Mouse (Mus musculus) bone marrow, adult 2 months (tissue): ENCODE results near the gene Clstn2.

Source experiments
- CTCF ChIP-seq: fragments of 200-500 bp; IDR thresholded peaks from 2 replicates; pipeline ENCODE4 v1.5.1; 2011; ENCODE audit warnings: low read length, control low read depth; ENCODE audit not compliant: control insufficient read depth, insufficient read depth
- POLR2A ChIP-seq: fragments of 200-500 bp; IDR thresholded peaks from 2 replicates; pipeline ENCODE4 v1.6.1; 2011; ENCODE audit warnings: low read depth, mild to moderate bottlenecking, control low read depth, low read length, borderline replicate concordance; ENCODE audit not compliant: control insufficient read depth

DNA sequence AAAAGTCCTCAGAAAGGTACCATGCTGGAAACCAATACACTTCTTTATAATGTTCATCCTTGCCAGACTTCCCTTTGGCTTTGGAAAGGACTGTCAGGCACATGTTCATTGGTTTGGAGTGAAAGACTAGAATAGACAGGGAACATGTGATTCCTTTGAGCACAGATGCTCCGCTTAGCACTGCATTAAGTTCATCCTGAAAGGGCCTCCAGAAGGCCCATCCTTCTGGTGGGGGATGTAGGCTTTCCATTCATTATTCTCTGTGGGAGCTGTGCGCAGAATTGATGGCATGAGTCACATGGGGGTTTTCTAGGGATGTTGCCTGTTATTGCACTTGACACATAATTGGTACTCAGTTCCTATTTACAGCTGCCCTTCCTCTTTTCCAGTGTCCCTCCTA is 498.8 kb downstream of the Clstn2 start:
- TF ChIP-seq CTCF (no peak), POLR2A (no peak)
